11 mouse cellular contexts compared by ENCODE assay signal in genomic region chr10:61025061-61025460, GRCm38 (mm10).
"Had no signal": no experiment of that assay in that cellular context is flagged by ENCODE, and none has a peak within 500 bp of the region (broad histone marks: within the 10 kb centered on the region; RNA-seq: fewer than 3 reads in every experiment).

No protein-coding gene starts in this region.

- H3K4me1 ChIP-seq: limb, embryonic 13.5 days; neural tube, embryonic 12.5 days had no signal

- DNase-seq: kidney, postnatal 10 days; left cerebral cortex, postnatal 4 days; lung, adult 18-20 months; lung, postnatal 36 days; midbrain, embryonic 14.5 days; retina, postnatal 1 day; right cerebral cortex, postnatal 14 days; thymus, postnatal 4 days had no signal

- ATAC-seq: lung, postnatal 0 days had no signal

- H3K4me3 ChIP-seq: limb, embryonic 13.5 days; neural tube, embryonic 12.5 days had no signal
